Mouse (Mus musculus): Measurements from ENCODE around the gene Ccdc62.

DNA sequence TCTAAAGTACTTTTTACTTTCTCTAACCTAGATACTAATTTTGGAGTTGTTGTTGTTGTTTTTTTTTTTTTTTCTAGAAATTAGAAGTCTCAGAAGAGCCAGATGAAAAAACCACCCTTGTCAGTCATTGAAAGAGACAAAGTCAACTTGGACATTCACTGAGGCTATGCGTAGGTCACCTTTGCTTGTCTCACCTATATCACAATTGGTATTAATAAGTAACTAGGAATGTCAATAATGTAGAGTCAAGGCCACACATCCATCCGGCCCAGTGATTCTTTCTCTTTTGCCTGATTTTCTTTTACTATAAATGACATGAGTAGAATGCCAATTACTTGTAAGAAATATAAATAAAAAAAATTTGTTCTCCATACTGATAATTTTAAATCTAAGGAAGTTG is 36.3 kb downstream of the Ccdc62 start:
- TF ChIP-seq CEBPB (IDR thresholded peaks at IDR 0.05; ENCODE audit: insufficient read depth, poor library complexity, severe bottlenecking) (no peak), MYOD1 (IDR thresholded peaks at IDR 0.05; ENCODE audit: control insufficient read depth in 1 of 3, insufficient read length in 2 of 3, low read depth in 2 of 3) (no peak), POLR2A (IDR thresholded peaks at IDR 0.05; ENCODE audit: insufficient read length, low read depth) (no peak), TCF12 (IDR thresholded peaks at IDR 0.05; ENCODE audit: insufficient read depth, poor library complexity, severe bottlenecking) (no peak), USF1 (IDR thresholded peaks at IDR 0.05; ENCODE audit: low read depth) (no peak), REST (IDR thresholded peaks at IDR 0.05; ENCODE audit: insufficient read depth, insufficient read length) (no peak), MAX (IDR thresholded peaks at IDR 0.05; ENCODE audit: low read depth) (no peak), POLR2AphosphoS2 (IDR thresholded peaks at IDR 0.05; ENCODE audit: insufficient read length, low read depth) (no peak), E2F4 (IDR thresholded peaks at IDR 0.05; ENCODE audit: insufficient read depth) (no peak), MYOG (IDR thresholded peaks at IDR 0.05; ENCODE audit: control insufficient read depth in 1 of 3, insufficient read depth in 1 of 3, insufficient read length in 2 of 3, low read depth in 2 of 3) (no peak), TCF3 (IDR thresholded peaks at IDR 0.05; ENCODE audit: insufficient read length, low read depth) (no peak), SRF (IDR thresholded peaks at IDR 0.05; ENCODE audit: control insufficient read depth, insufficient read length, low read depth) (no peak)

All from myocyte (in vitro differentiated cells).